Mouse (Mus musculus) neural tube, embryonic 11.5 days (tissue): ENCODE measurements around the gene Vwde. TPM values are rescaled to one million over a fixed set of nuclear protein-coding genes. Genes with fewer than 3 reads are reported as not detected.

ENCODE experiments used
- ATAC-seq: fragments of 200-750 bp; cut with Nextera tagmentation; 2 replicates; pipeline ENCODE4 v1.8.0; 2017; ENCODE audit warnings: moderate number of reproducible peaks, mild to moderate bottlenecking, moderate TSS enrichment, moderate library complexity; ENCODE audit not compliant: insufficient read depth, low FRiP score, low TSS enrichment
- DNase-seq: peaks from one replicate; pipeline ENCODE4 v3.0.0-alpha.2; 2015; ENCODE audit warnings: low spot score
- H3K27ac ChIP-seq: fragments of 300-500 bp; sonication (generic); 2 replicates; pipeline ENCODE4 v1.5.1; 2014; ENCODE audit warnings: low read depth, mild to moderate bottlenecking, low read length
- H3K27me3 ChIP-seq: fragments of 300-500 bp; sonication (generic); 2 replicates; pipeline ENCODE4 v1.6.1; 2014; ENCODE audit warnings: mild to moderate bottlenecking, low read length, mixed read lengths; ENCODE audit not compliant: control insufficient read depth, insufficient read depth
- H3K36me3 ChIP-seq: fragments of 300-500 bp; sonication (generic); 2 replicates; pipeline ENCODE4 v1.6.1; 2014; ENCODE audit warnings: mild to moderate bottlenecking, low read length, moderate library complexity, mixed read lengths; ENCODE audit not compliant: control insufficient read depth, insufficient read depth
- H3K4me1 ChIP-seq: fragments of 300-500 bp; sonication (generic); 2 replicates; pipeline ENCODE4 v1.6.1; 2014; ENCODE audit warnings: low read length, mixed read lengths; ENCODE audit not compliant: control insufficient read depth, insufficient read depth
- H3K4me2 ChIP-seq: fragments of 300-500 bp; sonication (generic); 2 replicates; pipeline ENCODE4 v1.6.1; 2014; ENCODE audit warnings: low read depth, mild to moderate bottlenecking, moderate library complexity
- H3K4me3 ChIP-seq: fragments of 300-500 bp; sonication (generic); 2 replicates; pipeline ENCODE4 v1.5.1; 2014; ENCODE audit warnings: low read depth, low read length
- H3K9ac ChIP-seq: fragments of 300-500 bp; sonication (generic); 2 replicates; pipeline ENCODE4 v1.6.1; 2014; ENCODE audit warnings: mild to moderate bottlenecking, low read length
- H3K9me3 ChIP-seq: fragments of 300-500 bp; sonication (generic); 2 replicates; pipeline ENCODE4 v1.6.1; 2016; ENCODE audit warnings: low read length; ENCODE audit not compliant: control insufficient read depth
- WGBS: fragments of 180-500 bp; shearing (Covaris S2); extraction: QIAGEN DNeasy Blood & Tissue Kit; methylation state at CpG from one replicate; pipeline ENCODE4 v1.1.7; 2014; 5-methylcytosine and 5-hydroxymethylcytosine counted together
- polyA plus RNA-seq: library from polyadenylated mRNA; unstranded; fragments of >200 nt; fragmentation: Nextera tagmentation; extraction: Ambion mirVana; gene quantifications from 2 replicates; pipeline ENCODE4 v1.2.1, GENCODE M21; 2014

Vwde gene
- polyA plus RNA-seq = 0.07 TPM in 1 of 2 replicates, not detected in the other

DNA sequence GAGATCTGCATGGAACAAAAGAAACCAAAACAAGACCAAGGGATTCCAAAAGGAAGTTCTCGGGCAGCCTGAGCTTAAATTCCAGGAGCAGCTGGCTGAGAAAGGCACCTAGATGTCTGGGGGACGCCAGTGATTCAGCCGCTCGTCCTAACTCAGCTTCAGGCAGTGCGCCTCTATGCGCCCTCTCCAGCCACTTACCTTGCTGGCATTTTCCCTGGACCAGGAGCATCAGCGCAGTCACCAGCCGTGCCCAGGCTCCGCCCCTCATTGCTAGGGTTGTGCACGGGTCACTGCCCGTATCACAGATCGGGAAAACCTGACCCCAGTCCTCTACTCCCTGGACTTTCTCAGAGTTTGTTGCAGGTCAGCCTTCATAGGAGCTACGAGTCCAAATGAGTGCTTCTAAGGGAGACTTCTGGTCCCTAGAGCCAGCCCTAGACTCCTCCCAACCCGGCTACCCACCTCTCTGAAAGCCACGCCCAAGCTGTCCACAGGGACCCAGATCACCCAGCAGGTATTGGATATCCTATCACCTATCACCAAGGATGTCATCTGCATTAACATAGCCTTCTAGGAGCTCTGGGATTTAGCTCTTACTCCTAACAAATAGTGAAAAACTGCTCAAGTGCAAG lies at the start of gene Vwde:
Vwde (minus strand) TSS at position 370 of the 632 bp plus-strand sequence.
- H3K9me3 ChIP-seq = no peaks in the 10 kb centered on the region
- ATAC-seq = peak; percentile 28

DNA sequence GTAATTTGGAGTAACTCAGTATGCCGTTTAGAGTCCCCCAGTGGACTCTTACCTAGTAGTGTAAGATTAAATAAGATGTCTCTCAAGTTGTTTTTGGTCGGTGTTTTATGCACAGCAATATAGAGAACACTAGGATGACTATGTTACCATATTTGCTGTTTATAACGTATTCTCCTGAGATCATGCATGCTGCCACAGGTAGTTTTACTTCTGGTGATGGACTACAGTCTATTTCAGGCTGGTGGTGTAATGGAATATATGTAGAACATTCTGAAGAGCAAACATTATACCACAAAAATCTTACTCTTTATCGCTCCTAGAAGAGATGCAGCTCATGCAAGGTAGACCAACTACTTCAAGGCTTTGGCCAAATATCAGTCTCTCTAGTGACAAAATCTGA lies 30.6 kb upstream of the Vwde start:
- ATAC-seq (no peak), DNase-seq (no peak)
- Histone ChIP-seq H3K27me3 (no peaks in the 10 kb centered on the region), H3K9ac (no peak overlapping the region), H3K4me2 (no peak overlapping the region), H3K27ac (no peak overlapping the region), H3K36me3 (no peaks in the 10 kb centered on the region), H3K4me1 (no peaks in the 10 kb centered on the region), H3K9me3 (no peaks in the 10 kb centered on the region), H3K4me3 (no peak overlapping the region)
- 85% methylated on average over 4 of the region's 4 CpGs for WGBS

More for the DNA sequence above, at the start of gene Vwde:
- H3K4me2 ChIP-seq = peak within 1 kb of the TSS; percentile 44
- DNase-seq = peak; percentile 36
- WGBS = 34% methylated on average over 15 of the region's 15 CpGs
- no peak within 1 kb of the TSS for H3K27ac ChIP-seq
- no peaks in the 10 kb centered on the region for H3K4me1 ChIP-seq
- H3K4me3 ChIP-seq = peak within 1 kb of the TSS; percentile 12; the same call in 1 of the 2 replicates
- H3K9ac ChIP-seq = no peak within 1 kb of the TSS
- no peaks in the 10 kb centered on the region for H3K27me3 ChIP-seq
- H3K36me3 ChIP-seq = no peaks in the 10 kb centered on the region

DNA sequence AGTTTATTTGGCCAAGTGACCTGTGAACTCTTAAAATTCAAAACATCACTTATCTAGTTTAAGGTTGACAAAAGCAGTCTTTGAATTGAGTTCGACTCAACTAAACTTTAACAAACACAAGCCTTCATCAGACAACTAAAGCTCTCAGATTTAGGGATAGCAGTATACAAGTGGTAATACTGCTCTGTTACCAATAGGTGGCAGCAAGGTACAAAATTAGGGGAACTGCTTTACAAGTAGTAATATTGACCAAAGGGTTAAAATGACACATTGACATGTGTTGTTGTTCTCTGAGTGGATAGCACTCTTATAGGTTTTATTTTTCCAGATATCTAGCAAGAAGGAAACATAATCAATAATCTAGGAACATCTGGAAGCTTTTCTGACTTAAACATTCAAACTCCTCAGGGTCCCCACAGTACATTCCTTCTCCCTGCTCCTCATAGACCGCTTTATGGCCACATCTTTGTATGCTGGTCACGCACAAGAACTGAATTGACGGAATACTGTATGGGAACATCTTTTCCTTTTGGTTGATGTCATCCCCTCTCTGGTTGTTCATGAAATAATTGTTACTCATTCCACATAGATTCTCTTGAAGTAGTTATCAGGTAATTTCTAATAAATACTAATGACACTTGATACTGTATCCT lies 23.7 kb upstream of the Vwde start:
- H3K36me3 ChIP-seq = no peaks in the 10 kb centered on the region
- no peak overlapping the region for H3K4me2 ChIP-seq
- H3K27me3 ChIP-seq = no peaks in the 10 kb centered on the region
- DNase-seq (no peak), ATAC-seq (no peak)
- no peak overlapping the region for H3K9ac ChIP-seq
- no peak overlapping the region for H3K4me3 ChIP-seq
- no peaks in the 10 kb centered on the region for H3K9me3 ChIP-seq
- H3K4me1 ChIP-seq = no peaks in the 10 kb centered on the region
- 72% methylated on average over 4 of the region's 4 CpGs for WGBS
- H3K27ac ChIP-seq = no peak overlapping the region

GRCm38 (mm10) chr6:13206157-13206556 lies 18.6 kb downstream of the Vwde start:
- Histone ChIP-seq H3K9me3 (no peaks in the 10 kb centered on the region), H3K4me2 (no peak overlapping the region), H3K27me3 (no peaks in the 10 kb centered on the region), H3K4me1 (no peaks in the 10 kb centered on the region), H3K9ac (no peak overlapping the region), H3K36me3 (no peaks in the 10 kb centered on the region), H3K4me3 (no peak overlapping the region), H3K27ac (no peak overlapping the region)
- ATAC-seq = no peak
- no peak for DNase-seq
- WGBS = 74% methylated on average over 6 of the region's 6 CpGs

GRCm38 (mm10) chr6:13197486-13197885 lies 27.3 kb downstream of the Vwde start:
- Histone ChIP-seq H3K9me3 (no peaks in the 10 kb centered on the region), H3K4me3 (no peak overlapping the region), H3K27me3 (no peaks in the 10 kb centered on the region), H3K4me1 (no peaks in the 10 kb centered on the region), H3K9ac (no peak overlapping the region), H3K27ac (no peak overlapping the region), H3K4me2 (no peak overlapping the region), H3K36me3 (no peaks in the 10 kb centered on the region)
- ATAC-seq (no peak), DNase-seq (no peak)
- 96% methylated on average over 3 of the region's 3 CpGs for WGBS

DNA sequence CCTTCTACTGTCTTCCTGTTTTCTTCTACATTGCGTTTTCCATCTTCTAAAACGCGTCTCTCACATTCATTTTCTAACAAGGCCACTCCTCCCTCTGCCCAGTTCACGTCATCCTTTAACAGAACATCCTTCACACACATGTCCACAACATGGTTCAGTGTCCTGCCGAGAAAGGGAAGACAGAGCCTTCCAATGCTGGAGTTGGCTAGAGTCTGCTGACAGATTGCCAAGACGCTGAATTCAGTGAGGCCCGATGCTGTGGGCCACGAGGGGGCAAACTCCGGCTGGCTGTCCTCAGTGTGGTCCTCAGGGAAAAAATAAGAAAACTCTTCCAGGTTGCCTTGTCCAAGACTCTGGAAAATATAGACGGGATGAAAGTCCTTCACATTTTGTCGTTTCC lies 37.9 kb downstream of the Vwde start:
- 80% methylated on average over 11 of the region's 11 CpGs for WGBS
- H3K9me3 ChIP-seq = no peaks in the 10 kb centered on the region
- no peak overlapping the region for H3K27ac ChIP-seq
- ATAC-seq = no peak
- H3K27me3 ChIP-seq = no peaks in the 10 kb centered on the region
- no peak for DNase-seq
- H3K36me3 ChIP-seq = no peaks in the 10 kb centered on the region
- no peaks in the 10 kb centered on the region for H3K4me1 ChIP-seq
- H3K4me3 ChIP-seq = no peak overlapping the region
- H3K4me2 ChIP-seq = no peak overlapping the region
- no peak overlapping the region for H3K9ac ChIP-seq

DNA sequence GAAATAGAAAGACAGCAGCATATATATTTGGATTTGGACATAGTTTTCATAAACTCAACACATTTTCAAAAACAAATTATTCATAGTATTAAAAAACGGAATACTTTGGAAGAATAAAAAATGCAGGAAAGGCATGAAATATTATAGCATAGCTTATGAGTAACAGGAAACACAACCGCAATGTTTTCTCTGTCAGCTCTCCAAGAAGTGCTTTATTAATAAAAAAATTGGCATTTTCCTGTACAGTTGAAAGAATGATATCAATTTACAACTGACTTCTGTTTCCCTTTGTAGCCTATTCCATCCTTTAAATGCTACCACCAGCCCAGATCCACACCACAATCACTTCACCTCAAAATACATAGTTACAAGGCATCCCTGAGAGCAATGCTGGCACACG lies 44.7 kb downstream of the Vwde start:
- no peak overlapping the region for H3K9ac ChIP-seq
- H3K27ac ChIP-seq = no peak overlapping the region
- H3K27me3 ChIP-seq = no peaks in the 10 kb centered on the region
- H3K4me3 ChIP-seq = no peak overlapping the region
- no peak overlapping the region for H3K4me2 ChIP-seq
- ATAC-seq (no peak), DNase-seq (no peak)
- H3K4me1 ChIP-seq = no peaks in the 10 kb centered on the region
- H3K9me3 ChIP-seq = no peaks in the 10 kb centered on the region
- no peaks in the 10 kb centered on the region for H3K36me3 ChIP-seq
- WGBS = 86% methylated on average over 3 of the region's 3 CpGs

DNA sequence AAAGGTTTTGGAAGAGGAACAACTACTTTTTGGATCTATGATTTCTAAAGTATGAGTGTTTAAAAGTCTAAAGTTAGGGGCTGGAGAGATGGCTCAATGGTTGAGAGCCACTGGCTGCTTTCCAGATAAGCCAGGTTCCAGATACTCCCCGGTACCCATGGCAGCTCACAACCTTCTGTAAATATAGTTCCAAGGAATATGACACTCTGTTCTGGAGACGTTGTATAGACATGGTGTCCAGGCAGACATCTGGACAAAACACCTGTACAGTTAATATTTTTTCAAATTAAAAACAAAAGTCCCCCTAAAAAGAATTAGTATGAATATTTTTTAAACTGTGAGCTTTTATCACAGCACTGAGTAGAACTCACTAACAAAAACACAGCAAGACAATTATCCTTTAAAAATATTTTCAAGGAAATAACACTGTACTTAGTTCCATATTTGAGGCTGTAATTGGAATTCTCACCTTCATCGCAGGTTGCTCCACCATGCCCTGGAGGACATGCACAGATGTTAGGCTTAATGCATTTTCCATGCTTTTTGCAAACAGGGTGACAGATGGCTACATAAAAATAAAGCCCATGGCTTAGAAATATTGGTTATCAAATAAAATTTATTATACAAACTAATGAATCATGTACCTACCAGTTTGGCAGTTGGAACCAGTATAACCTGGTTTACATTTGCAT lies 55.2 kb downstream of the Vwde start:
- Histone ChIP-seq H3K27me3 (no peaks in the 10 kb centered on the region), H3K4me3 (no peak overlapping the region), H3K4me1 (no peaks in the 10 kb centered on the region), H3K9me3 (no peaks in the 10 kb centered on the region), H3K9ac (no peak overlapping the region), H3K27ac (no peak overlapping the region), H3K36me3 (no peaks in the 10 kb centered on the region), H3K4me2 (no peak overlapping the region)
- 79% methylated on average over 3 of the region's 3 CpGs for WGBS
- DNase-seq (no peak), ATAC-seq (no peak)
